Mouse (Mus musculus) layer of hippocampus, adult 18-20 months (tissue): ENCODE results near the gene 1810009A15Rik. TPM values are rescaled to one million over a fixed set of nuclear protein-coding genes. Genes with fewer than 3 reads are reported as not detected.

Source experiments
- DNase-seq, 2 experiments: peaks; one replicate each; pipeline ENCODE4 v3.0.0; 2022; ENCODE audit warnings: low spot score in 2 of 2
- microRNA-seq, 2 experiments: library from miRNA; unstranded; fragments of <30 nt; microRNA quantifications; one replicate each; pipeline ENCODE4 v1.2.0; 2021
- total RNA-seq, 2 experiments: library from RNA; stranded (reverse); gene quantifications; 2 replicates each; pipeline ENCODE4 v1.2.3; 2021

1810009A15Rik gene
- total RNA-seq, 2 experiments from 2014 or later = 24.2 to 30.3 TPM

DNA sequence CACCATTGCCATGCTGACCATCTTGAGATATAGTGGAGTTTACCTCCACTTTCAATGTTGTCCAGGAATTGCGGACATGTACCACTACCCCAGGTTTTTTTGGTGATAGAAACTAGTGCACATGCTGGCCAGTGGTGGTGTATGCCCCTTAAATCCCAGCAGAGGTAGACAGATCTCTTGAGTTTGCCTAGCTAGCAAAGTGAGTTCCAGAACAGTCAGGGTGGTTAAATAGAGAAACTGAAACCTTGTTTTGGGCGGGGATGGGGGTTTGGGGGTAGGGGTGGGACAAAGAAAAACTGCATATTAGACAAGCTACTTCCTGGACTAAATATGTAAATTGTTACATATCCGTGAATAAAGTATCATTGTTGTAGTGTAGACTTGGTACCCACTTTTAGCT, 30.3 kb downstream of the 1810009A15Rik start:
- no peak for DNase-seq

DNA sequence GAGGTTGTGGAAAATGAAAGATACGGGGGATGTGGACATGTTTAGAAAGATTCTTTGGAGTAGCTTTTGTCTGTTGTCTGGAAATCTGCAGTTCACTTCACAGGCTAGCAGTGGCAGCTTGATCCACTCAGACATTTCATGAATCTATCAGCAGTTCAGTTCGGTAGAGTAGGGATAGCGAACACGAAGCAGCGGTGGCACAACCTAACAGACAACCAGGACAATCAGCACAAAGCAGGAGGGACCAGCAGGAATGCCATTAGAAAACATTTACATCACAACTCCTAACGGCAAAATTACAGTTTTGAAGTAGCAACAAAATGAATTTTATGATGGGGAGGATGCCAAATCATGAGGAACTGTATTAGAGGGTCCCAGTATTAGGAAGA, 31.0 kb downstream of the 1810009A15Rik start:
- no peak for DNase-seq

DNA sequence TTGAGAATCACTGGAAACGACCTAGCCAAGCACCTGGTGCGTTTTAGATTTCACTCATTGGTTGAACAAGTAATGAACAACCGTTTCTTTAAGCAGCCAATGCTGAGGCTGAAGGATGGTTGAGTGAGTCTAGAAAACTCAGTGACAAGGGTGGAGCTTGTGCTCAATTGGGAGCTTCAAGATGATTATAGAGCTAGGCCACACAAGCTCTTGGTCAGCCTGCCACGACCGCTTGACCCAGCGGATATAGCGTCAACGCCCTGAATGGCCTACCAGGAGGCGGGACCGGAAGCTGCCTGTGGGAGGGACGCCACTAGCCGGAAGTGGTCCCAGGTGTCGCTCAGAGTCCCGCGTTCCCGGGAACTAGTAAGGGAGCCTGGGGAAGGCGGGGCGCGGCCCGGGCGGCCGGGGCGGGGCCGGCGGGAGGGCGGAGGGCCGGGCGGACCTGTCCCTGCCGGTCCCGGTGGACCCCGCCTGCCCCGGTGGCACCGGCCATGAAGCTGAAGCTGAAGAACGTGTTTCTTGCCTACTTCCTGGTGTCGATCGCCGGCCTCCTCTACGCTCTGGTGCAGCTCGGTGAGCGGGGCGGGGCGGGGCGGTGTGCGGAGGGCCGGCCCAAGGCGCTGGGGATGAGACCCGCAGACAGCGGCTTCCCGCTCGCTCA, 31.6 kb downstream of the 1810009A15Rik start, which contains the start of gene B3gat3:
Gene B3gat3, plus strand, starts transcription at position 302 of the 664 bp plus-strand sequence.
- DNase-seq = peak; percentile 90 to 96

GRCm38 (mm10) chr19:8920836-8921291, 32.2 kb downstream of the 1810009A15Rik start:
- DNase-seq = no peak

- DNase-seq = no peak
These were observed 33.1 kb downstream of the 1810009A15Rik start for GRCm38 (mm10) chr19:8921741-8922140.

GRCm38 (mm10) chr19:8926766-8927165, 38.1 kb downstream of the 1810009A15Rik start:
- DNase-seq = no peak

GRCm38 (mm10) chr19:8927891-8928525, 39.4 kb downstream of the 1810009A15Rik start:
- DNase-seq = no peak

GRCm38 (mm10) chr19:8928689-8929223, 40.1 kb downstream of the 1810009A15Rik start:
- no peak for DNase-seq

DNA sequence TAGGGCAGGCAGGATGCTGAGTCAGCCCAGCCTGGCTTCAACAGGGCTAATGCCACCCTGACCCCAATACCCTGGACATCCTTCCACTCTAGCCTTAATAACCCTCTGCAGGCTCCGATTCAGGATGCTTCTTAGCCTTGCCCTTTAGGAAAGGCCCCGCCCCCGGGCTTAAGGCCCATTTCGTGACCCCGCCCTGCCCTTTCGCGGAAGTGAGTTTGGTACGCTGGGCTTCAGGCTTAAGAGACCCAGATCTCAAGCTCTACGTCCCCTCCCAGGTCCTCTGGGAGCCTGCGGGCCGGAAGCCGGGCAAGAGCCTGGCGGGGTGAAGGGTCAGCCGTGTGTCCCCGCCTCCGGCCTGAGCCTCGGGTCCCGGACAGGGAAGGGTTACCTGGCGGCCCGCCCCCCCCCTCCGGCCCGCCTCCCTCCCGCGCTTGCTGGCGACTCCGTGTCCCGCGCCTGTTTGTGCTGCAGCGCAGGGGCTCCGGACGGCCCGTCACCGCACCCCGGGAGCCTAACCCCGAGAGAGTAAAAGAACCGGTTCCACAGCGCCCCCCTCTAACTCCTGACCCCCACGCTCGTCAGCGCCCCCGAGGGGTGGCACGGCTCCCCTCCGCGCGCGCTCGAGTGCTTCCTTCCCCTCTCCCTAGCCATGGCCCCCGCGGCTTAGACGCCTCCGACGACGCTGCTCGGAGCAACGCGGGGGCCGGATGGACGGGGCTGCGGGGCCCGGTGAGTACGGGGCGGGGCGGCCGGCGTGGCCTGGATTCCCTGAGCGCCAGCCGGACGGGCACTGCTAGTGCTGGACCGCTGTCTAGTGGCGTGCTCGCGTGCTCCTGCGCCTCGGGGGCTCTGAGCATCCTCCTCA, 40.8 kb downstream of the 1810009A15Rik start, which contains the start of the genes Rom1 and Eml3:
Gene Rom1, minus strand, starts transcription at position 133 of the 865 bp plus-strand sequence.
Gene Eml3, plus strand, starts transcription at position 329 of the 865 bp plus-strand sequence.
- peak in 1 of 2 experiments; percentile 60 for DNase-seq

GRCm38 (mm10) chr19:8930117-8930516, 41.5 kb downstream of the 1810009A15Rik start:
- no peak for DNase-seq

GRCm38 (mm10) chr19:8930771-8931170, 42.1 kb downstream of the 1810009A15Rik start:
- no peak for DNase-seq

DNA sequence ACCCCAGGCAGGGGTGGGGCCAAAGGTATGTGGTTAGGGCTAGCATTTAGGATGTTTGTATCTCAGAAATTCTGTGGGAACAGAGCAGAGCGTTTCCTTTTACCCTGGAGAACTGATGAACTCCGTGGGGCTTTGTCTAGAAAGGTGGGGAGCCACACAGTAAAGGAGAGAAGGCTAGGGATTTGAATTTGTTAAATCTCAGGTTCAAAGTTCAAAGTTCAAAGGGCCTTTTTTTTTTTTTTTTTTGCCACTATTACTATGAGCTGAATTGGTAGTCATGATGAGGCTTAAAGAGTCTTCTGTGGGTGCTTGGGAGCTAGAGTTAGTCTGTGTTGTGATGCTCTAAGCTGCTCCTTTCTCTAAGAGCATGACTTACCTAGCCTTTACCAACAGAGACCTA, 48.1 kb downstream of the 1810009A15Rik start:
- DNase-seq = no peak

Small RNA genes lying within 50 kb of the gene (microRNA-seq; reads per million reads assigned to microRNA genes)
- gene Mir5136 = 0 to 0.20 reads per million in 2 experiments

Other genes with a start within 250 kb of the 1810009A15Rik start
- 100 to 1,000 TPM; 178 to 184 TPM for gene Chrm1, start 225.1 kb upstream of the 1810009A15Rik start, total RNA-seq
- gene Slc3a2, start 165.5 kb upstream of the 1810009A15Rik start, total RNA-seq = 100 to 1,000 TPM; 145 to 153 TPM
- gene Wdr74, start 153.0 kb upstream of the 1810009A15Rik start, total RNA-seq = 10 to 100 TPM; 53.0 to 55.2 TPM
- gene 1700092M07Rik, start 148.1 kb upstream of the 1810009A15Rik start, total RNA-seq = 1 to 10 TPM; 1.9 to 2.1 TPM
- gene Stx5a, start 147.4 kb upstream of the 1810009A15Rik start, total RNA-seq = 10 to 100 TPM; 59.5 to 63.6 TPM
- gene Nxf1, start 131.8 kb upstream of the 1810009A15Rik start, total RNA-seq = 10 to 100 TPM; 94.5 to 95.3 TPM
- 10 to 100 TPM; 69.1 to 74.4 TPM for gene Tmem223, start 117.9 kb upstream of the 1810009A15Rik start, total RNA-seq
- 1 to 10 TPM; 8.6 to 9.6 TPM for gene Tmem179b, start 114.4 kb upstream of the 1810009A15Rik start, total RNA-seq
- gene Taf6l, start 102.4 kb upstream of the 1810009A15Rik start, total RNA-seq = 10 to 100 TPM; 12.8 to 13.8 TPM
- gene Polr2g, start 90.3 kb upstream of the 1810009A15Rik start, total RNA-seq = 100 to 1,000 TPM; 106 to 111 TPM
- 1 to 10 TPM; 6.7 to 7.0 TPM for gene Zbtb3, start 86.3 kb upstream of the 1810009A15Rik start, total RNA-seq
- 10 to 100 TPM; 39.9 to 41.1 TPM for gene Ttc9c, start 69.5 kb upstream of the 1810009A15Rik start, total RNA-seq
- 100 to 1,000 TPM; 120 to 125 TPM for gene Hnrnpul2, start 68.8 kb upstream of the 1810009A15Rik start, total RNA-seq
- not detected for gene AC129217.1, start 59.1 kb upstream of the 1810009A15Rik start, total RNA-seq
- 10 to 100 TPM; 94.8 to 97.6 TPM for gene Bscl2, start 51.4 kb upstream of the 1810009A15Rik start, total RNA-seq
- gene Gng3, start 49.7 kb upstream of the 1810009A15Rik start, total RNA-seq = 100 to 1,000 TPM; 153 TPM
- gene Lrrn4cl, start 38.1 kb upstream of the 1810009A15Rik start, total RNA-seq = under 1 TPM; 0.42 to 0.68 TPM
- gene Ubxn1, start 17.4 kb upstream of the 1810009A15Rik start, total RNA-seq = 100 to 1,000 TPM; 103 to 109 TPM
- 10 to 100 TPM; 30.2 to 30.4 TPM for gene Uqcc3, start 7.9 kb upstream of the 1810009A15Rik start, total RNA-seq
- 1 to 10 TPM; 4.6 to 7.6 TPM for gene Lbhd1, start 5.1 kb upstream of the 1810009A15Rik start, total RNA-seq
- gene Gm49403, start 4.9 kb upstream of the 1810009A15Rik start, total RNA-seq = not detected
- gene Gm49416, start 73 bp downstream of the 1810009A15Rik start, total RNA-seq = 1 to 10 TPM; 2.4 to 5.1 TPM
- 10 to 100 TPM; 25.6 to 26.3 TPM for gene Ints5, start 4.2 kb downstream of the 1810009A15Rik start, total RNA-seq
- gene Ganab, start 9.2 kb downstream of the 1810009A15Rik start, total RNA-seq = 100 to 1,000 TPM; 104 to 112 TPM
- gene B3gat3, start 31.5 kb downstream of the 1810009A15Rik start, total RNA-seq = 100 to 1,000 TPM; 166 to 169 TPM
- 1 to 10 TPM; 4.7 to 6.6 TPM for gene Rom1, start 40.5 kb downstream of the 1810009A15Rik start, total RNA-seq
- gene Eml3, start 40.7 kb downstream of the 1810009A15Rik start, total RNA-seq = 10 to 100 TPM in 1 of 2 experiments, 1 to 10 TPM in 1; 9.8 to 10.4 TPM
- 10 to 100 TPM; 51.6 to 53.4 TPM for gene Mta2, start 53.0 kb downstream of the 1810009A15Rik start, total RNA-seq
- 10 to 100 TPM; 21.9 to 22.5 TPM for gene Tut1, start 65.0 kb downstream of the 1810009A15Rik start, total RNA-seq
- 100 to 1,000 TPM; 257 to 269 TPM for gene Eef1g, start 78.2 kb downstream of the 1810009A15Rik start, total RNA-seq
- gene Ahnak, start 100.4 kb downstream of the 1810009A15Rik start, total RNA-seq = 10 to 100 TPM; 18.1 to 19.9 TPM
- gene Scgb1a1, start 199.1 kb downstream of the 1810009A15Rik start, total RNA-seq = not detected
- gene Asrgl1, start 246.8 kb downstream of the 1810009A15Rik start, total RNA-seq = 100 to 1,000 TPM; 151 to 160 TPM